Mouse (Mus musculus): ENCODE measurements around the gene Cblb.

Cblb gene

GRCm38 (mm10) chr16:52184350-52184749 is 153.3 kb downstream of the Cblb start:
- intact Hi-C loops (cut with DNase I), result loop anchor here (10.0 kb wide), 1 partner anchor 150 kb away; the partner anchor contains the start of gene Cblb

DNA sequence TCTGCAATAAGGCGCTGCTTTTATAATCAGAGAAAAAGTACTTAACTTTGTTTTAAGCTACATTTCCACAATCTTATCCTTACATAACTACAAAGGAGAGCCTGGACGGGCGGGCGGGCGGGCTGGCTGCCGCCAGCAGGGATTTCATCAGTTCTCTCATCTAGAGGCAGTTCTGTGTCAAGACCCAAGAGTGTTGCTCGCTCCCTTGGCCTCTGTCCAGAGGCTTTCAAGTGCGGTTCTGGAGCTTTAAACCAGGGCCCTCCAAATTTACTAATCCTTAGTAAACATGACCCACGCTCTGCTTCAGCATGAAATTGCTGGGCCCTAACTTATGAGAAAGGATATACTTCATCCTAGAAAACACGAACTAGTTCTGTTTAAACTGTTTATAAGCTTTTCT is 155.7 kb downstream of the Cblb start:
- intact Hi-C loops (cut with DNase I), result loop anchor here (5.0 to 10.0 kb wide), 2 partner anchors 152 to 869 kb away; partner anchors contain the start of gene Cblb

GRCm38 (mm10) chr16:52189103-52189502 is 158.1 kb downstream of the Cblb start:
- intact Hi-C loops (cut with DNase I), result loop anchor here (5.0 to 10.0 kb wide), 2 partner anchors 154 to 872 kb away; partner anchors contain the start of gene Cblb

DNA sequence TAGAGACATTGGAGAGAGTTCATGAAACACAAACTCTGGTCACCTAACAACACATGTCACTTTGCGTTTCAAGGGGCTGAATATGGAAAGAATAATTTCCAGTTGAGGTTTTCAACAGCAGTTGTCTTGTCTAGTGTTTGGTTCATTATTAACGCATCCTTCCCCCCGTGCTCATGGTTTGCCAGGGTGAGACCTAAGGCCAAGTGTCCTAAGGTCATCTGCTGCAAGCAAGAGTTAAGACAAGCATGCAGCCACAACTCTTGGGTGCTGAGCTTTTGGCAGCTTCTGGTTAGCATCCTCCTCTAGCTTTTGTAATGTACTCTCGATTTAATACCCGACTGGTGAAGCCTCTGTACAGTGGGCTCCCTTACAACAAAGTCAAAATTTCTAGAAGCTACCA is 159.7 kb downstream of the Cblb start:
- intact Hi-C loops (cut with DNase I), result no loop called here

DNA sequence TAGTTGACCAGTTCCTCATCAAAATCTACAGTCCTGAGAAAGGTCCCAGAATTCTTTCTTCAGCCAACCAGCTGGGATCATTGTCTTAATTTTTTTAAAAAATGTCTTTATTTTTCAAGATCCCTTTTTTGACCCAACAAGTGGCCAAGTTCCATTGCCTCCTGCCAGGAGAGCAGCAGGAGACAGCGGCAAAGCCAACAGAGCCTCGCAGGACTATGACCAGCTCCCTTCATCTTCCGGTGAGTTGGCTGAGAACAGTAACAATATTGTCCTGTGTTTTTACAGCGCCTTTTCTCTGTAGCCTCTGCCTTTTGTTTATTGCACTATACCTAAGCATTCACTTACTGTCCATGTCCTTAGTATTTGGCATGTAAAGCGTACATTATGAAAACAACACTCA is 163.0 kb downstream of the Cblb start:
- intact Hi-C loops (cut with DNase I), result no loop called here

DNA sequence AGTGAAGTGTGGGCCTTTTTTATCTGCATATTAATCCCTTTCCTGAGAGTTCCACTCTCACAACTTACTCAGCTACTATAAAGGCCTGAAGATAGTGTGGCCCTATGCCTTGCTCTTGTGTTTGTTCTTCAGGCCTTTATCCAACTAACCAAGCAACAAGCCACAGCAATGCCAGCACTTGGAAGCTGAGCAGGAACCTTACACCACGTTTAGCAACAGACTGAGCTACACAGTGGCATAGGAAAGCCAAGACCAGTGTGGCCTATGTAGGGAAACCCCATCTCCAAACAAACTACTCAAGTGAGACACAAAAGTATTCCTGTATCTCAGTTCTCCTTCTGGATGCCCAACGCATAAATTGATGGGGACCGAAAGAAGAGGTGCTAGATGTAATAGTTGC is 163.8 kb downstream of the Cblb start:
- intact Hi-C loops (cut with DNase I), result no loop called here

DNA sequence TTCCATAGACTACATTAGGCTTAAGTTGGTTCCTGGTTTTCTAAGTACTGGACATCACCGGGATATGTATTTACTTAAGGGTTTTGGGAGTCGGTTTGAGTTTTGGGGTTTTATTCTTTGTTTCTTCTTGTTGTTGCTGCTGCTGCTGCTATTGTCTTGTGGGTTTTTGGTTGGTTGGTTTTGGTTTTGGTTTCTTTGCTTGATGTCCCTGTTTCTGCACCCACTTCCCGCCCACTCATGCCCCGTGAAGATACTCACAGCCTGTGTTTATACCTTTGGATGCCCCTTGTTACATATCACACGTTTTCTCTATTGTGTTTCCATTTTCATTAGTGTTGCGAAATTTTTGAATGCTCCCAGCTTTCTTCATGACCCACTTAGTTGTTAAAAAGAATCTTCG is 169.1 kb downstream of the Cblb start:
- intact Hi-C loops (cut with DNase I), result no loop called here

- intact Hi-C loops (cut with DNase I), result no loop called here
These were observed 180.0 kb downstream of the Cblb start for GRCm38 (mm10) chr16:52210844-52211606.

GRCm38 (mm10) chr16:52219069-52219468 is 188.0 kb downstream of the Cblb start:
- intact Hi-C loops (cut with DNase I), result no loop called here

- intact Hi-C loops (cut with DNase I), result no loop called here
These were observed 191.9 kb downstream of the Cblb start for GRCm38 (mm10) chr16:52222896-52223295.

DNA sequence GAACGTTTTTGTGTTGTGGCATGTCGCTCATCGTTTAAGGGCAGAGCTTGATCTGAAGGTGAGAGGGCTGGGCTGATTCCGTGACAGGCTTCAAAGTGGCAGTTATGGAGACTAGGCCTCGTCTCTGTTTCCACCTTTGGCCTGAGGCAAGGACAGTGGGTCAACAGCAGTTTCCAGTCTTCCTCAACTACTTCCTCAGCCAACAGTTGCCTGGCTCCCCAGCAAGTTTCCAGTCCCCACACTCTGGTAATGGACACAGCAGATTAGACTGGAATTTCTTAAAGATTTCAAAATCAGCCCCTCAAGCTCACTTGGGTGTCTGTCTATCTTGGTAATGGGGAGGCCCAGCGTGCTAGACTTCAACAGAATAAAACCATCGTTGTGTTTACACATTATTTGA is 198.4 kb downstream of the Cblb start:
- intact Hi-C loops (cut with DNase I), result no loop called here

DNA sequence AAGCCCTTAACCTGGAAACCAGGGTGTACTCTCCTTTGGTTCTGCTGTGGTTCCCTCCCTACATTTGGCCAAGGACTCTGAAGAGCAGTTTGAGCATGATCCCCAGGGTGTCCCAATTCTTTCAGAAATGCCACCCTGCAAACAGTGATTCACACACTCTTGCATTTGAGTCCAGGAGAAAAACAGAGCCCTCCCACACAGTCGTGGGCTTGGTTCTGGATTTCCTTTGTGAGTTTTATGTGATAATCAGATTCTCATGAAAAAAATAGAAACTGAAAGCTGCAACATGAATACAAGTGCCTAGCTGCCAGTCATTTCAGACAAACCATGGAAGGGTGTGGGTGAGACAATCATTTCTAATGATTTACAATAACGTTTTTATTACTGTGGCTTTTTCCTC is 198.9 kb downstream of the Cblb start:
- intact Hi-C loops (cut with DNase I), result no loop called here

- intact Hi-C loops (cut with DNase I), result no loop called here
These were observed 211.1 kb downstream of the Cblb start for GRCm38 (mm10) chr16:52242144-52242543.

GRCm38 (mm10) chr16:52243421-52243973 is 212.5 kb downstream of the Cblb start:
- intact Hi-C loops (cut with DNase I), result no loop called here

GRCm38 (mm10) chr16:52250196-52250595 is 219.2 kb downstream of the Cblb start:
- intact Hi-C loops (cut with DNase I), result no loop called here

GRCm38 (mm10) chr16:52250935-52251334 is 219.9 kb downstream of the Cblb start:
- intact Hi-C loops (cut with DNase I), result no loop called here
